Mouse (Mus musculus) neural tube, embryonic 10.5 days (tissue): ENCODE data around the gene Parpbp.
A peak's percentile ranks its signal among the peaks of the same experiment; 100 is the strongest.

ENCODE experiments used
- DNase-seq: peaks from one replicate; pipeline ENCODE4 v3.0.0-alpha.2; 2017; ENCODE audit warnings: low spot score; ENCODE audit errors: extremely low spot score

Gene Parpbp

DNA sequence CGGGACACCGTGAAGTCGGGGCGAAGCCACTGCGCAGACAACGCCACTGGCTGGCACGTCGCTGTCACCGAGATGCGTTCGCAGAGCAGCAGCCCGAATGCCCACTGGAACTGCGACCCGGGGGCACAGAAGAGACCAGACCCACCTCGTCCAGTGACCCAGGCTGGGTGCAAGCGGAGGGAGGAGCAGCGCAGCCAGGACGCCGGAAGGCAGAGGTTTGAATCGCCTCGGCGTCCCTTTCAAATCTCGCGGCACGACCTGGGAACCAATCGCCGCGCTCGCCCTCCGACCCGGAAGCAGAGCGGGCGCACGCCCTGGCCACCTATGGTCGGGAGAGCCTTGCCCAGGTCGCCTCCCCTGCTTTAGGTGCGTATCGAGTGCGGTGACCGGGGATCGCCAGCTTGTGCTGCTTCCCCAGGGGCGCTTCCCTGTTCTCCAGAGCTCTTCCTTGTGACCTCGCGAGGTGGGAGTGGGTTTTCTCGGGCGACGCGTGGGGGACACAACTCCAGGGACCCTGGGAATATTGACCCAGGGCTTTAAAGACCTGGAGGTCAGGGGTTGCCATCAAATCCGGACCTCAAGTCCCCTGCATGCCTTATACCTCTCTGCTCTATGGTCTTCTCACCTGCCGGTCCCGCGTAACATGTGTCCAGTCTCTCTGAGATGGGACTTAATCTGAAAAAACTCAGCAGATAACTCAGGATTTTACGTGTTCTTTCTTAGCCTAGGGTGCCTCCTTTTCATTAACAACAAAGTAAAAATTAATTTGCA, at the start of gene Parpbp, which contains the start of gene Nup37:
TSS of gene Parpbp (minus strand) at position 235 of the 771 bp plus-strand sequence.
TSS of gene Nup37 (plus strand) at position 286 of the 771 bp plus-strand sequence.
- DNase-seq, result peak; percentile 91

DNA sequence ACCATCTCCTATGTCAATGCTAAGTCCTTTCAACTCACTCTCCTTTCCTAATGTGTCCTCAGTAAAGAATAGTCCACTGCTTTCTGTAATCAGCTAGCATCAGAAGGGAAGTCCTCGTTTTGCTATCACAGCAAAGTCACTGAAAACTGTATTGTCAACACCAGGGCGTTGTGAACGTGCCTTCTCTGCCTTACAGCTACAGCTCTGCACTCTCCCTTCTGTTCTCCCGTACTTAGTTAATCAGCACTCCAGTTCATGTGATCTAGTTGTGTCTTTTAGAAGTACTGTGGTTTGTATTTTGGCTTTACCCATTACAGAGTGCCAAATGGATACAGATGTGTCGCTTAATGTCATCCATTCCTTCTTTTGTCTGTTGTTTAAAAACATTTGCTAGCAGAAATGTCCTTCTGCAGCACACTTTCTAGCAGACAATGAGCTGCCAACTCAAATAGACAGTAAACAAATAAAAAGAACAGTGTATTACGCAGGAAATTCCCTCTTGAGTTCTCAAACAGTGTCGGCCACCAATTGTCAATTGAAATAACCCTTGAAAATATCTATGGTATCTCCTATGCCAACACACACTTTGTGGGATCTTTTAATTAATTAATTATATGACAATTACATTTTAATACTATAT, 20.8 kb upstream of the Parpbp start:
- no peak for DNase-seq

DNA sequence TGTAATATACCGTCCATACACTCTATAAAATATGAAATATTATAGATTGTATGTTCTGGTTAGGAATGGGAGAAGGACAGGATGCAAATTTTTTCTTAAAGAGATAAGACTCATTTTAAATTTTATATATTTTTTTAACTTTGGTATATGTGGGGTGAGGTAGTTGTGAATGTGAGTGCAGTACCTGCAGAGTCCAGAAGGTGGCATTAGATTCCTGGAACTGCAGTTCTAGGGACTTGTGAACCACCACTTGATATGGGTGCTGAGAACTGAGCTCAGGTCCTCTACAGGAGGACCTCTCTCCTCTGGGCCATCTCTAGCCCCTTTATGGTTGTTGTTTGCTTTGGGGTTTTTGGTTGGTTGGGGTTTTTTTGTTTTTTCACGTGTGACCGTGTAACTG, 19.4 kb upstream of the Parpbp start:
- DNase-seq, result no peak

GRCm38 (mm10) chr10:88162676-88163075, 15.9 kb upstream of the Parpbp start:
- DNase-seq, result no peak

- no peak for DNase-seq
Observed at GRCm38 (mm10) chr10:88162096-88162495, 15.4 kb upstream of the Parpbp start.

- no peak for DNase-seq
Observed at GRCm38 (mm10) chr10:88151658-88152057, 4.9 kb upstream of the Parpbp start.

GRCm38 (mm10) chr10:88150381-88150780, 3.6 kb upstream of the Parpbp start:
- DNase-seq, result no peak

- DNase-seq, result no peak
Observed at GRCm38 (mm10) chr10:88146187-88146586, 554 bp downstream of the Parpbp start.

DNA sequence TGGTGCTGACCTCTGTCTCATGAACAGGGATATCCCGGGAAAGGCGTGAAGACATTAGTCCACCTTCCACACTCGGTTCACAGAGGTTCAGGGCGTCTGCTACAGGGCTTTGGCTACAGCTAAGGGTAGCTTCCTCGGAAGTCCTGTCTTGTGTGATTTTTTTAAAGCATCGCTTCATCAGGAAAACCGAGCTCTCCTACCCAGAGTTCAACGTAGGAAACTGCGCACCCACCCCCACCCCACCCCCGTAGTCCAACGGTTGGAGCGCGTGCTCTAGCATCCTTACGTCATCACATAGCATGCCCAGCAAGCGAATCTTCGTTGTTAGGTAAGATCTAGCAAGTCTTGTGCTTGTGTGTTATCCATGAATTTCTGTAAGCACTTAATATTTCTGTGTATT, 11.1 kb downstream of the Parpbp start:
- DNase-seq, result no peak

GRCm38 (mm10) chr10:88119721-88120120, 27.0 kb downstream of the Parpbp start:
- DNase-seq, result no peak

DNA sequence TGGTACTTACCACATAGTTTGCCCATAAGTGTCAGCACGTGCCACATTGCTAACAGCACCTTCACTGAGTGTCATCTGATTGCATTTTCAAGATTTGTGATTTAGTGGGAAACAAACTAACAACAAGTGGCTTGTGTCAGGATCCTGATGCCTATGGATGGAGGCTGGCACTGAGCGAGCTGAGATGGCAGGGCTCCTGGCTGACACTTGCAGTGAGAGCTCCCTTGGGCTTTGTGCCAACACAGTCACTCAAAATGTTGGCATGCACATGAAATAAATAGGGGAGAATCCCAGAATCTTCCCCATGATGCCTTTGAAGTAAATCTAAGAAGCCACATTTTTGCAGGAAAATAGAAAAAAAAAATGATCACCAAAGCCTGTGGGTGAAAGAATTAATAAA, 33.5 kb downstream of the Parpbp start:
- DNase-seq, result no peak

DNA sequence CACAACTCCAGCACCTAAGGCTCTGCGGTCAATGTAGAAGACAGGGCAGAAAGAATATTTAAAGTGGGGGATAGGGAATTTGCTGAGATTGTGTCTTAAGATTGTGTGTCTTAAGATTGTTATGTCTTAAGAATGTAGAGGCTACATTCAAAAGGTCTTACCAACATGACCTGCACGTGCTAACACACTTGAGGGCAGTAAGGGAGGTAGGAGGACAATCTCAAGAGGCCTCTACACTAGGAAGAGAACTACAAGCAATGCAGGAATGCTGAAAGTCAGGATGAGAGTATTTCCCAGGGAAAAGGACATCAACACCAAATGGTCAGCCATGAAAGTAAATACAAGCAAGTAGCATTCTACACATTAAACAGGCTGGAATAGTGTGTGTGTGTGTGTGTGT, 40.6 kb downstream of the Parpbp start:
- no peak for DNase-seq

- DNase-seq, result no peak
Observed at GRCm38 (mm10) chr10:88090772-88091171, 56.0 kb downstream of the Parpbp start, which contains the start of gene Pmch. Gene Pmch (plus strand): TSS chr10:88091072.

DNA sequence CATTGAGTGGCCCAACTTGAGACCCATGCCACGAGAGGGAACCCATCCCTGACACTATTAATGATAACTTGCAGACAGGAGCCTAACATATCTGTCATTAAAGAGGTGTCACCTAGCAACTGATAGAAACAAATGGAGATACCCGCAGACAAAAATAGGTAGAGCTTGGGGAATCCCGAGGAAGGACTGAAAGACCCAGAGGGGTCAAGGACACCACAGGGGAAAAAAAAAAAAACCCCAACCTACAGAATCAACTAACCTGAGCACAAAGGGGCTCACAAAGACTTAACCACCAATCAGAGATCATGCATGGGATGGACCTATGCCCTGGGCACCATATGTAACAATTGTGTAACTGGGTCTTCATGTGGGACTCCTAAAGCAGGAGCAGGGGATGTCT, 79.4 kb downstream of the Parpbp start:
- no peak for DNase-seq

- DNase-seq, result no peak
Observed at GRCm38 (mm10) chr10:88064872-88065271, 81.9 kb downstream of the Parpbp start.

DNA sequence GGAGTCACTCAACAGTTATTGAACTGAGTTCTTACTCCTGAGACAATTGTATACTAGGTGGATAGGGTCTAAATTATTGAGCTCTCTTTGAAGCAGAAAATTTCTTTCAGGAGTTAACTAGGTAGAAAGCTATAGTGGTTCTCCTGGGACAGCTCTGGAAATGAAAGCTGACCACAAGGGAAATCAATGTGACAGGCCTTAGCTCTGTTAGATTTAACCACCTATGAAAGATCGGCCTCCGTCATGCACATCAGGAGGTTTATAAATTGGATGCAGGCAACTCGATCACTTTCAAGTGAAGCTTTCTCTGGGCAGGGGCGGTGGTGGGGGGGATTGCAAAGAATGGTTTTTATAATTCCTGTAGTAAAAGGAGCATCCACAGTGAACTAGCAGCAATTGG, 83.3 kb downstream of the Parpbp start:
- DNase-seq, result no peak

DNA sequence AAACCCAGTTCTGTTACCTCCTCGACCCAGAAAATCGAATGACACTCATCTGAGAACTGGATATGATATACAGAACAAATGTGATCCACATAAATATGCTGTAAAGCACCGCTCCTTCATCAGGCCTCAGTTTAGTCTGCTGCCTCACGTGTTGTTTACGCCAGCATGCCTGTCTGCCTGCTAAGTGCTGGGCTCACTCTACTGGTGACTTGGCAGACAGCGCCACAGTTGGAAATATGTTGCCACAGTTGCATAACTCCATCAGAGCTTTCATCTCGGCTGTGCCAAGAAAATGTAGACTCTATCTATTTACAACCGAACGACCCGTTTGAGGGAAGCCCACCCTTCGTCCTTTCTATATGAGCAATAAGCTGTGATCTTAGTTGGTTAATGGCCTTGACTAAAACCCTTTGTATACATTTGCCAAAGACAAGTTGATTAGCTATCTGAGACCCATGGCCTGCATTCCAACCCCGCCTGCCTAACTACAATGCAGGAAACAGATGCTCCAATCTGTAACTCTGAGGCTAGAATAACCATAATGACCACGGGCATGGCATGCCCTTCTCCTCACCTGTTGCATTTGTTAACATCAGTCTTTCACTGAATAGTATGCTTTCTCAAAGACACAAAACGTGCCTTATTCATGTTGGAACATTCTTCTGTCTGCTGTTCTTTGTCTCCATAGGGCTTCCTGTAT, 89.6 kb downstream of the Parpbp start:
- no peak for DNase-seq

GRCm38 (mm10) chr10:88054233-88054985, 92.3 kb downstream of the Parpbp start:
- DNase-seq, result no peak

- DNase-seq, result peak; percentile 67
Observed at GRCm38 (mm10) chr10:88046098-88046771, 100.5 kb downstream of the Parpbp start.

DNA sequence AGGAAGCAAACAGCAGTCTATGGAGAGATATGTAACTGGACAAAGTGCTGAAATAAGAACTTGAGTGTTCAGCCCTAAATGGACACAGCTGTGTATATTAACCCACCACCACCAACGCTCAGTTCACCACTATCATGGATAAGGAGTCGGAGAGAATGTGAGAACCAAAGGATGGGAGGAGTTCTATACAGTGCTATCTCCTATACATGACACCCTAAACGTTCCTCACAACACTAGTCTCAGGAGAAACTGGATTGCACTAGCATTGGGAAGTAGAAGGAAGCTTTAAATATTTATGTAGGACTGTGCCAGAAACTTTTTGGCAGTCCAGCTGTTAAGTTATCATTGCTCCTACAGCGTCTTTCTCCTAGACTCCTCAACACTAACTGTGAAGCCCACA, 102.4 kb downstream of the Parpbp start:
- no peak for DNase-seq
